Mouse (Mus musculus) midbrain, embryonic 10.5 days (tissue): ENCODE measurements around the gene Lyzl6. TPM values are rescaled to one million over a fixed set of nuclear protein-coding genes. Genes with fewer than 3 reads are reported as not detected.

Source experiments
- DNase-seq: peaks from one replicate; pipeline ENCODE4 v3.0.0-alpha.2; 2017; ENCODE audit warnings: low spot score
- H3K27ac ChIP-seq: fragments of 300-500 bp; sonication (generic); replicated peaks from 2 replicates; pipeline ENCODE4 v1.5.1; 2016; ENCODE audit warnings: mild to moderate bottlenecking
- H3K27me3 ChIP-seq: fragments of 300-500 bp; sonication (generic); 2 replicates; pipeline ENCODE4 v1.6.1; 2016; ENCODE audit warnings: low read depth, mild to moderate bottlenecking; ENCODE audit not compliant: poor library complexity, severe bottlenecking
- H3K36me3 ChIP-seq: fragments of 300-500 bp; sonication (generic); 2 replicates; pipeline ENCODE4 v1.6.1; 2016; ENCODE audit warnings: mild to moderate bottlenecking, moderate library complexity
- H3K4me1 ChIP-seq: fragments of 300-500 bp; sonication (generic); 2 replicates; pipeline ENCODE4 v1.6.1; 2016
- H3K4me3 ChIP-seq: fragments of 300-500 bp; sonication (generic); 2 replicates; pipeline ENCODE4 v1.5.1; 2016; ENCODE audit warnings: mild to moderate bottlenecking, moderate library complexity
- H3K9me3 ChIP-seq: fragments of 300-500 bp; sonication (generic); replicated peaks from 2 replicates; pipeline ENCODE4 v1.6.1; 2016; ENCODE audit warnings: mild to moderate bottlenecking
- WGBS: fragments of 180-500 bp; shearing (Covaris S2); methylation state at CpG from one replicate; pipeline ENCODE4 v1.1.7; 2016; 5-methylcytosine and 5-hydroxymethylcytosine counted together
- polyA plus RNA-seq: library from polyadenylated mRNA; unstranded; fragments of >200 nt; fragmentation: Nextera tagmentation; extraction: Ambion mirVana; gene quantifications from 2 replicates; pipeline ENCODE4 v1.2.1, GENCODE M21; 2016

The Lyzl6 gene
- polyA plus RNA-seq, 1 experiment from 2014 or later = not detected

DNA sequence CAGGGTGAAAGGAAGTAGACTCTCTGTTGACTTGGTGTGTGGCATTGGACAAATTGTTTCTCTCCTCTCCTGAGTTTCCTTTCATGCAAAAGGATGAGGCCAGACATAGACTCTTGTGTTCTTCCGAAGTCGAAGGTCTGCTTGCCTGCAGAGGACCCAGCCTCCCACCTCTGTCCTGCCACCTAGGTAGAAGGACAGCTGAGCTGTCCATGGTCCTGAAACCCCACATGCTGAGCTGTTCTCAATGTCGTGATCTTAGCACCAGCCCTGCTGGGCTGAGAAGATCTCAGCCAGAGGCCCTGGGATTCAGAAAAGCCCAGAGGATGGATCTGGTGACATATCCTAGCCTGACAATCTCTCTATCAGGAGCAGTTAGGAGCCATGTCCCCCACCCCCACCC lies 17.8 kb upstream of the Lyzl6 start:
- H3K9me3 ChIP-seq = no peaks in the 10 kb centered on the region
- WGBS = 9% methylated on average over 3 of the region's 3 CpGs
- peak; percentile 42 for DNase-seq
- H3K27me3 ChIP-seq = peaks cover 43% of the 10 kb centered on the region
- H3K4me1 ChIP-seq = peaks cover 6% of the 10 kb centered on the region; the same call in 1 of the 2 replicates
- no peak overlapping the region for H3K4me3 ChIP-seq
- H3K36me3 ChIP-seq = no peaks in the 10 kb centered on the region
- H3K27ac ChIP-seq = no peak overlapping the region

DNA sequence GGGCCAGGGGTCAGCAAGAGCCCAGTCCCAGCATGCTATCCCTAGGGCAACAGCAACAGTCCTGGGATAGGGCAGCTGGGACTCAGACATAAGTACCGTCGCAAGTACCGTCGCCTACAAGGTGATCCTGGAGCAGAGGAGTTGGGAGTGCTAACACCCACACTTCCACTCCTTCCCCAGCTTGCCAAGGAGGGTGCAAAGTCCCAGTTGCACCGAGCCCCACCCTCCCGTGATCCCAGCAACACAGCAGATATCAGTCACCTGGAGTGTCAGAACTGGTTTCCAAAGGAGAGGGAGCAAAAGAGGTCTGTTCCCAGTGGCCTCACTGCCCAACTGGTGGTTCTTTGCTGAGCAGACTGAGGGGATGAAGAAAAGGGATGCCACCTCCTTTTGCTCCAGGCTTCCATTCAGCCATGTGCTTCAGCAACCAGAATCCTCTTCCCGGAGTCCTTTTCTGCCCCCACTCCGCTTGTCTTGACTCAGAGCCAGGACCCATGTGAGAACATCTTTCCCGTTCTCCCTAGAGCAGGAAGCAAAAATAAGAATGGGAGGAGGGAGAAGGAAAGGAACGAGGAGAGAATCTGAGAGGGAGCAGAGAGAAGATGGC lies 14.8 kb upstream of the Lyzl6 start:
- peaks cover 74% of the 10 kb centered on the region for H3K27me3 ChIP-seq
- WGBS = 77% methylated on average over 10 of the region's 10 CpGs

DNA sequence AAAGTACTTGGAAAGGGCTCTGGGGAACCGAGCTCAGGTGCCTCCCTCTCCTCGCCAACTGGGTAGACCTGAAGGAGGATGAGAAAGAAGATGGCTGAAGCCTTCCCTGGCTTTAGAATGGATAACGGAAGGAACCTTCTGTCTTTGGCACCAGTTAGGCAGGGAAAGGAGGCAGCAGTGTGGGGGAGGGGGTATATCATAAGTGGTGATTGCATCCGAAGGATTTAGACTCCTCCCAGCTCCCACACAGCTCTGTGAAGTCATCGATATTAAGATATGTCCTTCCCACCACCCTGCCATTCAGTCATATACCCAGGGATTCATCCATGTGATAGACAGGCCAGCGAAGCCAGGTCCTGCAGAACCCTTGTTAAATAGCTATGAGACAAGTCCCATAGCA lies 12.7 kb upstream of the Lyzl6 start:
- no peak for DNase-seq

More for the DNA sequence above, 14.8 kb upstream of the Lyzl6 start:
- H3K36me3 ChIP-seq = no peaks in the 10 kb centered on the region
- H3K9me3 ChIP-seq = no peaks in the 10 kb centered on the region
- H3K4me1 ChIP-seq = peaks cover 24% of the 10 kb centered on the region
- H3K27ac ChIP-seq = no peak overlapping the region
- H3K4me3 ChIP-seq = no peak overlapping the region
- no peak for DNase-seq

DNA sequence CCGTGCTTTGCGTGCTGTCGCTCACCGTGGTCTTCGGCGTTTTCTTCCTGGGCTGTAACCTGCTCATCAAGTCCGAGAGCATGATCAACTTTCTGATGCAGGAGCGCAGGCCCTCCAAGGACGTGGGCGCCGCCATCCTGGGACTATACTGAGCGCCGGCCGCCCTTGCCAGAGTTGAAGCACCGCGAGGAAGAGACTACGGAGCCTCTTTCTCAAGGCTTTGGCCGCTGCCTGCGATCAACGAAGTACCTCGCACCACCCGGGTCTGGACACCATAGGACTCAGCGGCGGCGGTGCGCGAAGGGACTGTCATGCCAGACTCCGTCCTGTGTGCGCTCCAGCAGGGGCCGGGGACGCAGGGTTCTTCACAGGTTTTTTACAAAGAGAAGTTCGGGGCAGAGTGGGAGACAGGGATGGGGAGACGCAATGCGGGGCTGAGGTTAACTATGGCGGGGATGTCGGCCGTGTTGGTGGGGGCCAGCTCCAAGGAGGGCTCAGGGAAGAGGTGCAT lies 11.3 kb upstream of the Lyzl6 start:
- H3K4me3 ChIP-seq = peak overlapping the region; percentile 49
- H3K36me3 ChIP-seq = no peaks in the 10 kb centered on the region
- under 1% methylated on average over 37 of the region's 37 CpGs for WGBS
- no peak overlapping the region for H3K27ac ChIP-seq
- peak; percentile 37 for DNase-seq
- H3K9me3 ChIP-seq = no peaks in the 10 kb centered on the region
- H3K4me1 ChIP-seq = peaks cover 23% of the 10 kb centered on the region
- peaks cover 88% of the 10 kb centered on the region for H3K27me3 ChIP-seq

More for the DNA sequence above, 12.7 kb upstream of the Lyzl6 start:
- Histone ChIP-seq H3K4me3 (no peak overlapping the region), H3K9me3 (no peaks in the 10 kb centered on the region), H3K27ac (no peak overlapping the region), H3K27me3 (peaks cover 94% of the 10 kb centered on the region), H3K36me3 (no peaks in the 10 kb centered on the region), H3K4me1 (peaks cover 30% of the 10 kb centered on the region)
- 79% methylated on average over 6 of the region's 6 CpGs for WGBS

DNA sequence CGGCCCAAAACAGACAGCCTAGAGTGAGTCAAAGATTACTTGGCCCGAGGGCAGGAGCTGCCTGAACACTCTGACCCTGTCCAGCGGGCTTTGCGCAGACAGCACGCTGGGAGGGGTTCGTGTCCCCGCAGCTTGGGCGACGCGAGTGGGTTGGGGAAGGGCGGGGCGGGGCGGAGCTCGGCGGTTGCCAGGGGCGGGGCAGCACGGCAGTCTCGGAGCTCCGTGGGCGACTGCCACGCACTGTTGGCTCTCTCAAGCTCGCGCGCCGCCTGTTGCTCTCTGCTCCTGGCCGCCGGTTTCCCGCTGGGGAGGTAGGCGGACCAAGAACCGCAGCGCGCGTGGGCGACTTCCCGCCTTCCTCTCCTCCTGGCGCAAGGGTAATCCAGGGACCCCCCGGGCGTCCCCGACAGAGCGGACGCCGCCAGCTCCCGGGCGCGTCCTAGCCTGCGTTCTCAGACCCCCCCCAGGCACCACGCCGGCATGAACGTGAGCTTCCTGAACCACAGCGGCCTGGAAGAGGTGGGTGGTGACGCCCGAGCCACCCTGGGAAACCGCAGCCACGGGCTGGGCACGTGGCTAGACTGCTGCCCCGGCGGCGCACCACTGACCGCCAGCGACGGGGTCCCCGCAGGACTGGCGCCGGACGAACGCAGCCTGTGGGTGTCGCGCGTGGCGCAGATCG lies 10.8 kb upstream of the Lyzl6 start, which contains the start of gene Rprml:
TSS of gene Rprml (plus strand) at position 270 of the 682 bp plus-strand sequence.
- Histone ChIP-seq H3K27ac (no peak within 1 kb of the TSS), H3K27me3 (peaks cover 82% of the 10 kb centered on the region), H3K4me3 (peak within 1 kb of the TSS; percentile 49)

DNA sequence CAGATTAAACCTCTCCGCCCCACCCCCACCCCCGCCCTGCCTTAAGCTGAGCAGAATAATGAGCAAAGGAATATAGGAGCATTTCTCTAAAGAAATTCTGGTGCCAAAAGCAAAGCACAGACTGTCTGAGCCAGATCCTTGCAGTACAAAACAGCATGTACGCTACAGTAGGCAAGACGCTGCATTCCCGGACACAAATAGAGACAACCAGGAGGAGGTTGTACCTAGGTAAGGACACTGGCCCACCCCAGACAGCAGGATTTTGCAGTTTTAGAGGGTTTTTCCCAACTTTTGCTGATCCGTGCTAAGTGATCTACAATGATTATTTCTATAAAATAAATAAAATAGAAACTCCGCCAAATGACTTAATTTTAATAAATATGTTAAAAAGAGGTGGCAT lies 10.0 kb upstream of the Lyzl6 start:
- H3K4me3 ChIP-seq = no peak overlapping the region
- 22% methylated on average over 7 of the region's 7 CpGs for WGBS
- H3K27me3 ChIP-seq = peaks cover 74% of the 10 kb centered on the region
- peaks cover 3% of the 10 kb centered on the region; the same call in 1 of the 2 replicates for H3K9me3 ChIP-seq
- H3K4me1 ChIP-seq = peaks cover 23% of the 10 kb centered on the region
- no peak overlapping the region for H3K27ac ChIP-seq
- DNase-seq = no peak
- H3K36me3 ChIP-seq = no peaks in the 10 kb centered on the region

More for the DNA sequence above, 10.8 kb upstream of the Lyzl6 start, which contains the start of gene Rprml:
- no peaks in the 10 kb centered on the region for H3K36me3 ChIP-seq
- WGBS = 1% methylated on average over 71 of the region's 71 CpGs
- peaks cover 1% of the 10 kb centered on the region; the same call in 1 of the 2 replicates for H3K9me3 ChIP-seq
- peaks cover 23% of the 10 kb centered on the region for H3K4me1 ChIP-seq
- DNase-seq = peak; percentile 27

DNA sequence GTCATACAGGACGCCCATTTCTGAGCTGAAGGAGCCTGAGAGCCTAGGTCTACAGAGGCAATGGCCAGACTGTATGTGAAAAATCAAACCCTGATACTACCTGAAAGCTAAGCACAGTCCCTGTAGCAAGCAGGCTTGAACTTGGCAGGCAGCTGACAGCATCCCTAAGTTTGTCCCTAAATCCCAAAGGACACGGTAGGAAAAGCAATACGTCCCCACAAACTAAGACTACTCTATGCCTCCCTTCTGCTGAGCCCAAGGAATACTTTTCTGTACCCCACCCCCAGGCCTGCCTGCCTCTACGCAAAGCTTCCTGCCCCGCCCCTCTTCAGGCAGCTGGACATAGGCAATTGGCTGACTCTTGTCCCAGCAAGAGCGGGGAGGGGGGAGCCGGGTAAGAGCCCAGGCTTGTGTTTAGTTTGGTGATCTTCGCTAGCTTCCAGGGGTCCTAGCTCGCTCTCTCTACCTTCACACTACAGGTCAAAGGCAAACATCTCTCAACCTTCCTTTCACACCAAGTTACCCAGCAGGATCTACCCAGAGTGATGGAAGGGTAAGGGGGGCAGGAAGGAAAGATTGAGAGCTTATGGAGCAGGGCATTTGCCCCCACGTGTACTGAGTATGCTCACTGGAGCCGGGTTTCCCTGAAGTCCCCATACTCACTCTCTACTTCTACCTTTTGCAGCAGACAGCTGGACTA lies 9.4 kb upstream of the Lyzl6 start:
- 10% methylated on average over 11 of the region's 11 CpGs for WGBS
- H3K4me1 ChIP-seq = peaks cover 23% of the 10 kb centered on the region
- no peak for DNase-seq

DNA sequence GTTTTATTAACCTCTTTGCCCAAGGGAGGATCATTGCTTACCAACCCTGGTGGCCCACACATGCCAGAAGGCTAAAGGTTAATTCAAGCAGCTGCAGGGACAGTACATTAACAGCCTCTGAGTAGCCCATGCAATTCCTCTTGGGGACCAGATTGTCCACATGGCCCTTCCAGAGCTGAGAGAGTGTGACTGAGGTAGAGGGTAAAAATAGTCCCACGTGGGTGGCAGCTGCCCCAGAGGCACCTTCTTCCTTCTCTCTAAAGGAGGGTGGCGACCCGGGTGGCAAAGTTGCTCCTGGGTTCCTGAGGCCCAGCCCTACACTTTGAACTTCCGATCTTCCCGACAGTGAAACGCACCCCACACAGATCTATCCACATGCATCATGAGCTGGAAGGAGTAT lies 7.6 kb upstream of the Lyzl6 start:
- Histone ChIP-seq H3K4me1 (peaks cover 23% of the 10 kb centered on the region), H3K36me3 (no peaks in the 10 kb centered on the region), H3K27ac (no peak overlapping the region), H3K27me3 (peaks cover 61% of the 10 kb centered on the region), H3K4me3 (no peak overlapping the region), H3K9me3 (peaks cover 3% of the 10 kb centered on the region; the same call in 1 of the 2 replicates)
- WGBS = 84% methylated on average over 6 of the region's 6 CpGs
- no peak for DNase-seq

More for the DNA sequence above, 9.4 kb upstream of the Lyzl6 start:
- Histone ChIP-seq H3K9me3 (peaks cover 3% of the 10 kb centered on the region; the same call in 1 of the 2 replicates), H3K27ac (no peak overlapping the region), H3K4me3 (no peak overlapping the region), H3K36me3 (no peaks in the 10 kb centered on the region), H3K27me3 (peaks cover 69% of the 10 kb centered on the region)

DNA sequence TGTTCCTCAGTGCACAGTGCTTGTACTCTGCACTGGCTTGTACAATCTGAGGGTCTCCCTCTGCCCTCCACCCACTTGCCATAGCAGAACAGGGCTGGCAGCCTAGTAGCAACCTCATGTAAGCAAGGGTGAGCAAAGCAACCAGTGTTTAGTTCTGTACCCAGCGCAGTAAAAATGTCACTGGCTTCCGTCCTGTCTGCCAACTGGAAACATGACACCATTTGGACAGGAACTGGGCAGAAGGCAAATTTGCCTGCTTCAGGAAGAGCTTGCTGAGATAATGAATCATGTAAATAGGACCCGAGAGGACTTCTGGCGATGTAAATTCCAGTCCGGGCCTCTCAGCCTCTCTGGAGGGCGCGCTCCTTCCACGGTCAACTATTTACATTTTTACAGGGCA lies 7.0 kb upstream of the Lyzl6 start:
- H3K4me3 ChIP-seq = no peak overlapping the region
- peaks cover 23% of the 10 kb centered on the region for H3K4me1 ChIP-seq
- H3K9me3 ChIP-seq = peaks cover 3% of the 10 kb centered on the region; the same call in 1 of the 2 replicates
- WGBS = 83% methylated on average over 8 of the region's 8 CpGs
- no peak for DNase-seq
- no peaks in the 10 kb centered on the region for H3K36me3 ChIP-seq
- H3K27me3 ChIP-seq = peaks cover 61% of the 10 kb centered on the region
- H3K27ac ChIP-seq = no peak overlapping the region

DNA sequence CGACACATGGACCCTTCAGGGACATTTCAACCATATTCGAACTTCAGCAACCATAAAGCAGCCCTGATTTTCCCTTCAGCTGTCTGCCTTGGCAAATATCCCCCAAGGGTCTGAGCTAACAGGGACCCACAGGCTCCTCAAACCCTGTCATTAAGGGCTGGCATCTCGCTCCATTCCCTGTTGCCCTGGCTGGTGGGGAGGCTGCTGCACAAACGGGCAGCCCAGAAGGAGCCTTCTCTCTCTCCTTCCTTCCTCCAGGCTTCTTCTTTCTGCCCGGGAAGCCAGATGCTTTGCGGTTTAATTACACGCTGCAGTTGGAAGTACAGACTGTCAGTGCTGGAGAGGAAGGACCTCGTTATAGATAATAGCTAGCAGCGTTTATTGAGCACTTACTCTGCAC lies 4.5 kb upstream of the Lyzl6 start:
- WGBS = 83% methylated on average over 9 of the region's 9 CpGs
- DNase-seq = no peak
- Histone ChIP-seq H3K4me3 (no peak overlapping the region), H3K36me3 (no peaks in the 10 kb centered on the region), H3K27ac (no peak overlapping the region), H3K4me1 (peaks cover 3% of the 10 kb centered on the region), H3K27me3 (peaks cover 47% of the 10 kb centered on the region), H3K9me3 (peaks cover 3% of the 10 kb centered on the region; the same call in 1 of the 2 replicates)

DNA sequence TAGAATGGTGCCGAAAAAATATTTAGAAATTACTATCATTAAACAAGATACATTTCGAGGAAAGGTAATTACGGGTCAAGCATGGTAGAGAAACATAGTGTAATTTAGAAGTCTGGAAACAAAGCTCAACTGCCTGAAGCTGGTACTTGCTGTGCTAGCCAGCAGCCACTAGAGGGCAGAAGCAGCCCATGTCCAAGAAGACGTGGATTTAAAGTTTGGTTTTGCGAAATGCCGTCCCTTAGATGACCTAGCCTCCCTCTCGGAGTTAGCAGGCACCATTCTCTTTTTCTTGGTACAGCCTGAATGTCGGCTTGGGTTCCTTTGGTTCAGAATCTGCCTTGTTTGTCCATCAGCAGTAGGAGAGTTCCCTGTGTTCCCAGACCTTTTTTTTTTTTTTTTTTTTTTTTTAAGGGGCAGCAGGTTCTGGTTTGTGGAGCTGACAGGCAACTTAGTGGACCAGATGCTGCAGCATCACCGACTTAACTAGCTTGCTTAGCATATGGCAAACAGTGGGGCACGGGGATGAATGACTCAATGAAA lies 787 bp upstream of the Lyzl6 start:
- Histone ChIP-seq H3K4me3 (peak overlapping the region; percentile 32), H3K27me3 (peaks cover 27% of the 10 kb centered on the region), H3K36me3 (no peaks in the 10 kb centered on the region), H3K27ac (no peak overlapping the region), H3K9me3 (peaks cover 2% of the 10 kb centered on the region; the same call in 1 of the 2 replicates), H3K4me1 (no peaks in the 10 kb centered on the region)
- WGBS = 7% methylated on average over 10 of the region's 10 CpGs
- DNase-seq = peak; percentile 72

DNA sequence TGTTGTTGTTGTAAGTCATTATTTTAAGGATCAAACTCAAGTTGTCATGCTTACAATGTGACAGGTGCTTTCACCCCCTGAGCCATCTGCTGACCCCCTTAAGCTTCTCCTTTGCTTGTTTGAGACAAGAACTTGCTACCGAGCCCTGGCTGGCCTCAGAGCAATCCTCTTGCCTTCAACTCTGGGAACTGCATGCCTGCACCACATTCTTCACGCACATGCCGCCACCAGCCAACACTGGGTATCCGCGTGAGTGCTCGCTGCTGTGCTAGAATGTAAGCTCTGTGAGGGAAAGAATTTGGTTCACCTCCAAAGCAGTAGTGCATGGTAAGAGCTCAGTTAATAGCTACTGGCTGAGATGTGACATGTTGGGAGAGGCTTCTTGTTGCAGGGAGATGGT lies 2.4 kb downstream of the Lyzl6 start:
- Histone ChIP-seq H3K4me3 (no peak overlapping the region), H3K27me3 (peaks cover 17% of the 10 kb centered on the region), H3K27ac (no peak overlapping the region), H3K36me3 (no peaks in the 10 kb centered on the region), H3K4me1 (no peaks in the 10 kb centered on the region), H3K9me3 (no peaks in the 10 kb centered on the region)
- WGBS = 84% methylated on average over 6 of the region's 6 CpGs
- DNase-seq = no peak
